16 mouse cellular contexts compared by ENCODE assay signal in genomic region chr13:11511540-11512177, GRCm38 (mm10).
A peak's percentile ranks its signal among the peaks of the same experiment; 100 is the strongest.
DNase-seq lines count a peak whose midpoint lies in the region; ATAC-seq and TF ChIP-seq lines count a peak whose summit lies in the region.
"Had no signal": no experiment of that assay in that cellular context is flagged by ENCODE, and none has a peak within 500 bp of the region (broad histone marks: within the 10 kb centered on the region; RNA-seq: fewer than 3 reads in every experiment).

No protein-coding gene starts in this region.

- H3K4me1 ChIP-seq in forebrain, embryonic 15.5 days, result no peaks in the 10 kb centered on the region
- no peaks in the 10 kb centered on the region for H3K4me1 ChIP-seq in forebrain, embryonic 13.5 days
- no peaks in the 10 kb centered on the region for H3K4me1 ChIP-seq in forebrain, postnatal 0 days (ENCODE audit: insufficient read depth)
- H3K4me1 ChIP-seq in forebrain, embryonic 10.5 days, result no peaks in the 10 kb centered on the region
- H3K4me1 ChIP-seq: embryonic facial prominence, embryonic 10.5 days; embryonic facial prominence, embryonic 12.5 days had no signal

- no peak overlapping the region for H3K27ac ChIP-seq in forebrain, embryonic 15.5 days (replicated peaks)
- no peak overlapping the region for H3K27ac ChIP-seq in forebrain, embryonic 13.5 days
- H3K27ac ChIP-seq in forebrain, postnatal 0 days (ENCODE audit: low read depth, low read length), result no peak overlapping the region
- H3K27ac ChIP-seq in forebrain, embryonic 10.5 days, result no peak overlapping the region
- H3K27ac ChIP-seq in gastrocnemius, adult 2 months, result no peak overlapping the region
- H3K27ac ChIP-seq: embryonic facial prominence, embryonic 10.5 days; embryonic facial prominence, embryonic 12.5 days had no signal

- ATAC-seq in forebrain, embryonic 15.5 days (replicated peaks), result peak; percentile 71; the same call in 1 of the 2 replicates
- no peak; the same call in 1 of the 2 replicates for ATAC-seq in forebrain, embryonic 13.5 days
- peak; percentile 51 for ATAC-seq in forebrain, postnatal 0 days

- 60% methylated on average over 2 of the region's 2 CpGs for WGBS in forebrain, embryonic 15.5 days
- WGBS in forebrain, embryonic 13.5 days, result 54% methylated on average over 2 of the region's 2 CpGs
- WGBS in forebrain, postnatal 0 days, result 52% methylated on average over 2 of the region's 2 CpGs
- whole genome bisulfite sequencing in forebrain, embryonic 10.5 days, result 75% methylated on average over 2 of the region's 2 CpGs

- no peak for TF ChIP-seq CTCF in forebrain, postnatal 0 days (IDR thresholded peaks at IDR 0.05; ENCODE audit: low read depth)
- TF ChIP-seq CTCF in brain, embryonic 14.5 days (IDR thresholded peaks at IDR 0.05; ENCODE audit: borderline replicate concordance, extremely low read depth, insufficient read depth, insufficient read length), result no peak
- no peak for TF ChIP-seq CTCF in gastrocnemius, adult 2 months (IDR thresholded peaks at IDR 0.05)

- no peak overlapping the region for H3K4me2 ChIP-seq in forebrain, embryonic 15.5 days (replicated peaks)
- no peak overlapping the region for H3K4me2 ChIP-seq in forebrain, embryonic 13.5 days
- H3K4me2 ChIP-seq in forebrain, postnatal 0 days (ENCODE audit: low read depth), result no peak overlapping the region
- H3K4me2 ChIP-seq: embryonic facial prominence, embryonic 12.5 days had no signal

- no peak for TF ChIP-seq POLR2A in brain, embryonic 14.5 days (IDR thresholded peaks at IDR 0.05; ENCODE audit: borderline replicate concordance, extremely low read depth, insufficient read depth, insufficient read length, poor library complexity, severe bottlenecking)

- H3K9me3 ChIP-seq in forebrain, embryonic 15.5 days, result no peaks in the 10 kb centered on the region
- H3K9me3 ChIP-seq in forebrain, embryonic 13.5 days (replicated peaks), result 0 out of 2 replicates have a peak, but pooled peaks cover 4% of the 10 kb centered on the region
- no peaks in the 10 kb centered on the region for H3K9me3 ChIP-seq in forebrain, postnatal 0 days (ENCODE audit: low read length)
- H3K9me3 ChIP-seq in forebrain, embryonic 10.5 days, result no peaks in the 10 kb centered on the region
- H3K9me3 ChIP-seq: embryonic facial prominence, embryonic 12.5 days had no signal

- no peaks in the 10 kb centered on the region for H3K27me3 ChIP-seq in forebrain, embryonic 15.5 days
- H3K27me3 ChIP-seq in forebrain, embryonic 13.5 days, result no peaks in the 10 kb centered on the region
- no peaks in the 10 kb centered on the region for H3K27me3 ChIP-seq in forebrain, postnatal 0 days (ENCODE audit: insufficient read depth, low read length)
- no peaks in the 10 kb centered on the region for H3K27me3 ChIP-seq in forebrain, embryonic 10.5 days (ENCODE audit: poor library complexity, severe bottlenecking)
- H3K27me3 ChIP-seq: embryonic facial prominence, embryonic 12.5 days had no signal

- H3K36me3 ChIP-seq in forebrain, embryonic 15.5 days, result no peaks in the 10 kb centered on the region
- no peaks in the 10 kb centered on the region for H3K36me3 ChIP-seq in forebrain, embryonic 13.5 days (ENCODE audit: poor library complexity, severe bottlenecking)
- H3K36me3 ChIP-seq in forebrain, postnatal 0 days (ENCODE audit: insufficient read depth), result no peaks in the 10 kb centered on the region
- H3K36me3 ChIP-seq in forebrain, embryonic 10.5 days (replicated peaks), result no peaks in the 10 kb centered on the region
- H3K36me3 ChIP-seq: embryonic facial prominence, embryonic 10.5 days; embryonic facial prominence, embryonic 12.5 days had no signal

- H3K4me3 ChIP-seq in forebrain, embryonic 15.5 days, result no peak overlapping the region
- H3K4me3 ChIP-seq in forebrain, embryonic 13.5 days, result no peak overlapping the region
- no peak overlapping the region for H3K4me3 ChIP-seq in forebrain, postnatal 0 days (ENCODE audit: low read depth, low read length)
- H3K4me3 ChIP-seq in forebrain, embryonic 10.5 days, result no peak overlapping the region
- H3K4me3 ChIP-seq in gastrocnemius, adult 2 months, result no peak overlapping the region
- H3K4me3 ChIP-seq: embryonic facial prominence, embryonic 10.5 days; embryonic facial prominence, embryonic 12.5 days had no signal

- peak; percentile 16 for DNase-seq in forebrain, postnatal 0 days
- no peak for DNase-seq in forebrain, embryonic 10.5 days (ENCODE audit: extremely low spot score, low spot score)
- DNase-seq in brain, embryonic 14.5 days (ENCODE audit: low read depth), result peak; percentile 41
- no peak for DNase-seq in gastrocnemius, adult 2 months
- DNase-seq: adrenal gland, adult 2 months; adrenal gland, postnatal 10 days; adrenal gland, postnatal 25 days; cerebellum, adult 11-12 months; cerebellum, adult 2 months; cerebellum, adult 9-10 months; cerebellum, postnatal 10 days; cerebellum, postnatal 25 days had no signal

- H3K9ac ChIP-seq in forebrain, embryonic 15.5 days (replicated peaks), result no peak overlapping the region
- no peak overlapping the region for H3K9ac ChIP-seq in forebrain, embryonic 13.5 days
- no peak overlapping the region for H3K9ac ChIP-seq in forebrain, postnatal 0 days
- H3K9ac ChIP-seq: embryonic facial prominence, embryonic 12.5 days had no signal

- intact Hi-C loops in gastrocnemius, adult 2 months (cut with DNase I), result no loop called here

Comparison
In these comparisons a context has a peak if more than half of its experiments do, and no peak if none do; other contexts are left out.
1. DNase-seq: peak in forebrain, postnatal 0 days (single experiment) and brain, embryonic 14.5 days (single experiment); none in forebrain, embryonic 10.5 days (single experiment) and gastrocnemius, adult 2 months (single experiment).